Mouse (Mus musculus) ES-Bruce4 (cell line): Measurements from ENCODE around the gene Cpsf7. TPM values are rescaled to one million over a fixed set of nuclear protein-coding genes. Genes with fewer than 3 reads are reported as not detected.

ENCODE experiments used
- H3K27ac ChIP-seq: 2 replicates; pipeline ENCODE4 v1.5.1; 2012; ENCODE audit warnings: low read length, inconsistent platforms; ENCODE audit not compliant: insufficient read depth
- H3K27me3 ChIP-seq: 2 replicates; pipeline ENCODE4 v1.6.1; 2012; ENCODE audit warnings: mild to moderate bottlenecking, low read length, inconsistent platforms; ENCODE audit not compliant: control insufficient read depth, poor library complexity, insufficient read depth, severe bottlenecking
- H3K36me3 ChIP-seq: 2 replicates; pipeline ENCODE4 v1.6.1; 2012; ENCODE audit warnings: inconsistent platforms, mild to moderate bottlenecking, low read length, moderate library complexity; ENCODE audit not compliant: control insufficient read depth, poor library complexity, insufficient read depth, severe bottlenecking
- H3K4me1 ChIP-seq: one replicate; pipeline ENCODE4 v1.8.1; 2011; ENCODE audit warnings: low read length; ENCODE audit not compliant: control insufficient read depth, insufficient read depth
- H3K4me3 ChIP-seq: 2 replicates; pipeline ENCODE4 v1.5.1; 2011; ENCODE audit warnings: low read depth, mild to moderate bottlenecking, low read length
- H3K9ac ChIP-seq: 2 replicates; pipeline ENCODE4 v1.6.1; 2012; ENCODE audit warnings: low read depth, mild to moderate bottlenecking, inconsistent platforms; ENCODE audit not compliant: poor library complexity, severe bottlenecking
- H3K9me3 ChIP-seq: replicated peaks from 2 replicates; pipeline ENCODE4 v1.6.1; 2012; ENCODE audit warnings: mild to moderate bottlenecking, low read length, inconsistent platforms; ENCODE audit not compliant: control insufficient read depth, poor library complexity, insufficient read depth, severe bottlenecking
- CTCF ChIP-seq: IDR thresholded peaks from one replicate; pipeline ENCODE4 v1.8.1; 2011; ENCODE audit warnings: low read depth, low read length
- EP300 ChIP-seq: IDR thresholded peaks from 2 replicates; pipeline ENCODE4 v1.6.1; 2011; ENCODE audit warnings: low read depth, low read length; ENCODE audit not compliant: insufficient read depth
- POLR2A ChIP-seq: IDR thresholded peaks from one replicate; pipeline ENCODE4 v1.8.1; 2011; ENCODE audit warnings: low read length; ENCODE audit not compliant: insufficient read depth
- polyA plus RNA-seq: library from polyadenylated mRNA; stranded (reverse); fragments of >200 nt; gene quantifications from 2 replicates; pipeline ENCODE4 v1.2.4, GENCODE M21; 2011; ENCODE audit warnings: low read depth; ENCODE audit not compliant: missing spikeins, insufficient read depth, insufficient read length

The Cpsf7 gene
- polyA plus RNA-seq, 1 experiment, result 76.3 TPM

DNA sequence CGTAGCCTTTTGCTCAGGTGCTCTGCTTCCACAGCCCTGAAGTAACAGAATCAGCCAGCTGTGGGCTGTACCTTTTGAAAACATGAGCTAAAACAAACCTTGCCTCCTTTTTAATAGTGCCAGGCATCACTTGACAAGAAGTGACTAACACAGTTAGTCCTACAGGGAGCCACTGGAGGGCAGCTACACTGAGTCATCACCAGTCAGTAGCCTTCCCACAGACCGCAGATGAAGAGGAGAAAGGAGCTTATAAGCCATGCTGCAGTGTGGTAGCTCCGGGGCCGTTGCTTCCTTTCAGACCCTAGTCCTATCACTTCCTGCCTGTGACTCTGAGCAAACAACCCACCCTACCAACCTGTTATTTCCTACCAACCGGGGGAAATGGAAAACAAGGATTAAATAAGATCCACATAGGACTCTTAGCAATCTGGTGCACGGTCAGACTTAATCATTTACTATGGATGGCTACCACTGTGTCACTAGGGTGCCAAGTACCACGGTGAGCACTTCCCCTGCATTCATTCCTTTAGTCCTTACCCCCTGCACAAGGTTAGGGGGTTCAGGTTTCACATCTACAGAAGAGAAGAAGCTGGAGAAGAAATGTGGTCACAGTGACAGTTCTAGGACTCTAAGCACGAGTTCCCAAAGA is 27.4 kb upstream of the Cpsf7 start:
- H3K36me3 ChIP-seq, result peaks cover 3% of the 10 kb centered on the region; the same call in 1 of the 2 replicates
- no peaks in the 10 kb centered on the region for H3K9me3 ChIP-seq
- peaks cover 1% of the 10 kb centered on the region for H3K4me1 ChIP-seq
- H3K9ac ChIP-seq, result no peak overlapping the region
- no peak overlapping the region for H3K4me3 ChIP-seq
- H3K27ac ChIP-seq, result no peak overlapping the region
- TF ChIP-seq POLR2A, result no peak
- no peak for TF ChIP-seq EP300
- TF ChIP-seq CTCF, result no peak
- no peaks in the 10 kb centered on the region for H3K27me3 ChIP-seq

DNA sequence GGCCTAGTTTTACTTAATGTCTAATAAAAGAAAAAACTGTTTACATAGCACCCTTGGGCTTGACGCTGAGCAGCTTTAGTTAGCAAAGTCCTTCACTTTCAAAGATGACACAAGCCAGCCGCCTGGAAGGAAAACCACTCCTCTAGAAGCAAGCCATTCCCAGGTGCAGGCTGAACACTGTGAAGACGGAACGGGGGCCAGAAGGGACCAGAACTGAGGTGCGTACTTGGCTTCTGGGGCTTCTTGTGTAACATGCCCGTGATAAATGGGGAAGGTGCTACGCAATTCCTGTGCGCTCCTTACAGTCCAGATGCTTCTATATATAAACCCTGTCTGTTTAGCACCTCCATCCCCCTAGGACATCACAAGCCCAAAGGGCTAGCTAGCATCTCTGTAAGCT is 24.5 kb upstream of the Cpsf7 start:
- Histone ChIP-seq H3K27ac (no peak overlapping the region), H3K4me3 (no peak overlapping the region), H3K27me3 (no peaks in the 10 kb centered on the region), H3K4me1 (peaks cover 1% of the 10 kb centered on the region), H3K9ac (no peak overlapping the region), H3K9me3 (no peaks in the 10 kb centered on the region), H3K36me3 (peaks cover 3% of the 10 kb centered on the region; the same call in 1 of the 2 replicates)
- no peak for TF ChIP-seq EP300
- no peak for TF ChIP-seq CTCF
- no peak for TF ChIP-seq POLR2A

DNA sequence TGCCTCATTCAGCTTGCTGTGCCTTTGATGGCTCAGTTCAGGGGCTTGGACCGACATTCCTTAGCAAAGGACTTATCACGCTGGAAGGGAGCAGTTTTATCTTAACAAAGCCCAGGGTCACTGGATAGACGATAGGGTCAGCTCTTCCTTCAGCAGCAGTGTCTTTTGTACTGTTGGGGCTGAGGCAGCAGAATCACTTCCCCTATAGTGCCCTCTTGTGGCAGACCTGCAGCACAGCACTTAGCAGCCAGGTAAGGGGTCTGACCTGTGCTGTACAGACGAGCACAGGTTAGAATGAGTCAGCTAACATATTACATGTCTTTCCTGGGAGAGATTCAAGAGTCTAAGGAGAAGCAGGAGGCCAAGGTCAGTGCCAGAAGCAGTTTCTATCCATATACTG is 22.5 kb upstream of the Cpsf7 start:
- Histone ChIP-seq H3K36me3 (peaks cover 13% of the 10 kb centered on the region), H3K9ac (no peak overlapping the region), H3K4me1 (peaks cover 1% of the 10 kb centered on the region), H3K9me3 (no peaks in the 10 kb centered on the region), H3K27me3 (no peaks in the 10 kb centered on the region), H3K4me3 (no peak overlapping the region), H3K27ac (no peak overlapping the region)
- TF ChIP-seq EP300 (no peak), CTCF (peak; percentile 99), POLR2A (no peak)

DNA sequence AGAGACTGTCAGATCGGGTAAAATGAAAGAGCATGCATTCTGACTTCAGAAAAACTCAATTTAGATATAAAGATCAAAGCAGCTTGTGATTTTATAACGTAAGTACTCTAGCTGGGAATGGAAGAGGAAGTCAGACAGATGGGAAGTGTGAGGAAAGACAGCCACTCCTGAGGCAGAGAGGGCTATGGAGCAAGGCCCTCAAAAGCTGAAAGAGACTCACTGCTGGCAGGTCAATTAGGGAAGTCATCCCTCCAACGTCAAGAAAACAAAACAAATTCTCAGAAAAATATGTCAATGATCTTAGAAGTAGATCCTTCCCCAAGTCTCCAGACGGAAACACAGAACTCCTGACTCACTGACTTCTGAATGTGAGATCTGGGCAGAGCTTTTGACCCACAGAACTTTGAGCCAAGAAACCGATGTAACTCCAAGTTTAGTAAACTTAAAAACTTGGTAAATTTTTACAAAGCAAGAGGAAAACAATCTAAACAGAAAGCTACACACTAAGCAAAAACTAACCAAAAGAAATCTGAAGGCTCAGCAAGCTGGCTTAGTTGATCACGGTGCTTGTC is 14.2 kb upstream of the Cpsf7 start:
- Histone ChIP-seq H3K9me3 (no peaks in the 10 kb centered on the region), H3K4me3 (no peak overlapping the region), H3K4me1 (no peaks in the 10 kb centered on the region), H3K36me3 (peaks cover 19% of the 10 kb centered on the region), H3K27me3 (no peaks in the 10 kb centered on the region), H3K27ac (no peak overlapping the region), H3K9ac (no peak overlapping the region)
- no peak for TF ChIP-seq CTCF
- TF ChIP-seq POLR2A, result no peak

DNA sequence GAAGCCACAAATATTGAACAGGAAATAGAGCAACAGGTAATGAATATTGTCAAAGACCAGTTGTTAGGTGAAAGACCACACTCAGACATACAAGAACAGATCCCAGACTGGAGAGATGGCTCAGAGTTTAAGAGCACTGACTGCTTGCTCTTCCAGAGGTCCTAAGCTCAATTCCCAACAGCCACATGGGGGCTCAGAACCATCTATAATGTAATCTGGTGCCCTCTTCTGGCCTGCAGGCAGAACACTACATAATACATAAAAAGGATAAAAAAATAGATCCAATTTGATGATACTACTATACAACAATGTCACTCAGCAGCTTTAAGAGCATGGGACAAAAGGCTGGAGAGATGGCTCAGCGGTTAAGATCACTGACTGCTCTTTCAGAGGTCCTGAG is 4.7 kb upstream of the Cpsf7 start:
- no peaks in the 10 kb centered on the region for H3K4me1 ChIP-seq
- no peak overlapping the region for H3K9ac ChIP-seq
- peaks cover 12% of the 10 kb centered on the region for H3K36me3 ChIP-seq
- H3K27ac ChIP-seq, result no peak overlapping the region
- H3K9me3 ChIP-seq, result no peaks in the 10 kb centered on the region
- H3K27me3 ChIP-seq, result no peaks in the 10 kb centered on the region
- TF ChIP-seq EP300 (no peak), CTCF (no peak), POLR2A (no peak)
- H3K4me3 ChIP-seq, result no peak overlapping the region

DNA sequence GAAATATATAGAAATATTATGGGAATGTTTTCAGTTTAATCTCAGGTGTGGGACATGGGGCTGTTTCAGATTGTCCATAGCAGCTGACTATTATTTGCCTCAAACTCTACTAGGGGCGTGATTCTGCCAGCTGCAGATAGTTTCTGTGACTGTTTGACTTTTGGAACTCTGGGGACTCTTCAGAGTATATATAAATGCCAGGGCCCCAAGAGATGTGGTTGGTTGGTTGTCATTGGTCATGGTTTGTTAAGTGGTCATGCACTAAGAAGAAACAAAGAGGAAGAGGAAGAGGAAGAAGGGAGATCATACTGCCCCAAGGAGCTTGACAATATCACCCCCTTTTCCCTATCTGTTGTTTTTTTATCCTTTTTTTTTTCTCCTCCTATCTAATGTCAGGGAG is 3.1 kb upstream of the Cpsf7 start:
- TF ChIP-seq CTCF (no peak), EP300 (no peak), POLR2A (no peak)
- Histone ChIP-seq H3K4me3 (no peak overlapping the region), H3K9ac (no peak overlapping the region), H3K27ac (no peak overlapping the region), H3K9me3 (no peaks in the 10 kb centered on the region), H3K36me3 (peaks cover 5% of the 10 kb centered on the region), H3K4me1 (no peaks in the 10 kb centered on the region), H3K27me3 (no peaks in the 10 kb centered on the region)
